Mouse (Mus musculus) heart, postnatal 10 days (tissue): ENCODE measurements around the gene C1qc. TPM values are rescaled to one million over a fixed set of nuclear protein-coding genes. Genes with fewer than 3 reads are reported as not detected.
A peak's percentile ranks its signal among the peaks of the same experiment; 100 is the strongest.

Experiments
- DNase-seq, 2 experiments: peaks; one replicate each; pipeline ENCODE4 v3.0.0; 2021
- intact Hi-C: fragments of 180-260 bp; cut with DNase I; formaldehyde crosslinking; loops from one replicate; pipeline ENCODE4 v1.15.1; 2025
- total RNA-seq, 2 experiments: library from RNA; stranded (reverse); gene quantifications; 2 replicates each; pipeline ENCODE4 v1.2.3; 2021

C1qc gene
- total RNA-seq, 2 experiments from 2014 or later = 17.8 to 24.8 TPM

DNA sequence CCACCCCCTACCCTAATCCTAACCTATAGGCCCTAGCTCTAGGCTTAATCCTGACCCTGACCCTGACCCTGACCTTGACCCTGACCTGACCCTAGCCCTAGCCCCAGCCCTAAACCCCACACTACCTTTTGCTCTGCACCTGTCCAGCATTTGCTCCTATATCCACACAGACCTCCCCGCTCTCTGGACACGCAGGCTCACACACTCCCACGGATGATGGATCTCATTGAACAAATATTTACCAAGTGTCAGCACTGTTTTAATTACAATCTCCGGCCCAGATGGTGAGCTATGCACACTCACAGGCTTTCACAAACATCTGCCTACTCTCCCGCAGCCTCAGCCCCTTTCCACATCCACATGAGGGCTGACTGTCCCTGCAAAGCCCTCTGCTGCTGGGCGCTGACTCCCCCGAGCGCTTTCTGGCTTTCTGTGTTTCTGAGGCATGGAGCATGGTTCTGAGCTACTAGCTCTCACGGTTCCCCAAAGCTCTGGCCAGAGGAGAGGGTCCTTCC, 5.3 kb upstream of the C1qc start:
- no peak for DNase-seq
- intact Hi-C loops = no loop called here

DNA sequence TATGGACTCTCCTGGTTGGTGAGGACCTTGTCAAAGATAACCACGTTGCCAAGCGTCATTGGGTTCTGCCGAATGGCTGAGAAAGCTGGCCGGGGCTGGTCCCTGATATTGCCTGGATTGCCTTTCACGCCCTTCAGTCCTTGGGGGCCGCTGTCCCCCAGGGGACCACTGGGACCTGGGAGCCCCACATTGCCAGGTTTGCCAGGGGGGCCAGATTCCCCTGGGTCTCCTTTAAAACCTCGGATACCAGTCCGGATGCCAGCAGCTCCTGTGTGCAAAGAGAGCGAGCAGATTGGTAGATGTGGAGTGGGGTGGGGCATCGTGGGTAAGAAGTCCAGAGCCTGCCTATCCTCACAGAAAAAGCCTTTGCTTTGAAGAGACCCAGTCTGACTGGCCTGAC, 3.6 kb upstream of the C1qc start:
- intact Hi-C loops = no loop called here

GRCm38 (mm10) chr4:136895861-136896260, 3.0 kb upstream of the C1qc start:
- DNase-seq = no peak

More for the DNA sequence above, 3.6 kb upstream of the C1qc start:
- DNase-seq = no peak

DNA sequence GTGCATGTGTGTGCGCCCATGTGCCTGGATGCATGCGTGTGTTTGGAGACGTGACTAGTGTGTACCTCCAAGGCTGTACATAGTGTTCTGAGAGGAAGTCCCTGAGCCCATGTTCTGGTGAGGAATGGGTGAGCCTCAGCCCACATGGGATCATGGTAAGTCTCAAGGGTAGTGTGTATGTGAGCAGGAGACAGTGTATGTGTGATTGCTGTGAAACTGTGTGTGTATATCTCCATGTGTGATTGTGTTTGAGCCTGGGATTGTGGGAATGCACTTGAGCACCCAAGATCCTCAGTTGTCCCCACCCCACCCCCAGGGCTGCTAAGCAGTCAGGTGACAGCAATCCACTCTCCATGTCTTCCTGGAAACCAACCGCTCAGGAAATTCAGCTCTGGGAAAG, 2.0 kb upstream of the C1qc start:
- intact Hi-C loops = loop anchor here (1.0 kb wide), 1 partner anchor 177 kb away; no protein-coding TSS in a partner anchor
- no peak for DNase-seq

More at GRCm38 (mm10) chr4:136895861-136896260, 3.0 kb upstream of the C1qc start:
- intact Hi-C loops = no loop called here

DNA sequence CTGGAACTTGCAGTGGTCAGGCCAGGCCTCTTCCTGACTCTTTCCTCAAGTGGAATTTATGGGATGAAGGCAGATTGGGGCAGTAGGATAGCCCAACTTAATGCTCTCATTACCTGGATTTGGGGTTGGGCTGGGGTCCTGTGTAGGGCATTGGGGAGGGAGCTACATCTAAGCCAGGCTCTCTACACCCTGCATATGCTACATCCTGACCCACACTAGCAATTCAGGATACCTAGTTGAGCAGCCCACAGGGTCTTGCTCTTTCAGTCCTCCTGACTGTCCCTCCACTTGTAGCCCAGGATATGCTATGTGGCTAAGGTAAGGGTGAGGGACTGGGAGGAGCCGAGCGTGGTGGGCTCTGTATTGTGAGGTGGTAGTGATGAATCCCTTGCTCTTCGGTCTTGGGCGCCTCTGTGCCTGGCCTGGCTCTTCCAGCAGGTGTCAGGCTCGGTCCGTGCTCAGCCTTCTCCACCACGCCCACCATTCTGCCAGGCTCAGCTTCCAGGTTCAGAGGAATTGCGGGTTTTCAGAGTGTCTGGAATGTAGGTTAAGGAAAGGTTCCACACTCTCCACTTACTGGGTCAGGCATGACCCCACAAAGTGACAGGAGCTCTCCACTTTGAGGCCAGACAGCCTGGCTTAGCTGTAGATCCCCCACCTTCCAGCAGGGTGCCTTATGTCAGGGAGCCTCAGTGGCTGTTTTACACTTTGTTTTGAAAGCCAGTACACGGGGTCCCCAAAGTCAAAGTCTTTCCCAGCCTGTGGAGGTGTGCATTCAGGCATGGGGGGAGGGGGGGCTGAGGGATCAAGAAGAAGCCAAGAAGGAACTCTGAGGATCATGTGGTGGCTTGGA, 1.1 kb upstream of the C1qc start:
- peak; percentile 42 to 46 for DNase-seq
- intact Hi-C loops = loop anchor here (1.0 kb wide), 1 partner anchor 178 kb away; no protein-coding TSS in a partner anchor

DNA sequence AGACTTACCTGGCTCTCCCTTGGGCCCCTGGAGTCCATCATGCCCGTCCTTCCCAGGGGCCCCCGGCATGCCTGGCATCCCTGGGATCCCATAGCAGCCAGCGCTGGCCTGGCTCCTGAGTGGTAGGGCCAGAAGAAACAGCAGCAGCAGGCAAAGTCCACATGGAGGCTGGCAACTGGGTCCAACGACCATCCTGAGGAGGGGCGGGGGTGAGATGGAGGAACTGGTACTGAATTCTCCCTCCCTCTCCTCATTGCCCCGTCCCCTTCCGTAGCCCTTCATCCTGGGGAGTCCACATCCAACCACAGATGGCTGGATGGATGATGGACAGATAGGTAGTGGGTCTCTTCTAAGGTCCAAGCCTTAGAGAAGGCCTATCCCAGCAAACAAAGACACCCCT, 494 bp downstream of the C1qc start:
- intact Hi-C loops = no loop called here
- no peak for DNase-seq

DNA sequence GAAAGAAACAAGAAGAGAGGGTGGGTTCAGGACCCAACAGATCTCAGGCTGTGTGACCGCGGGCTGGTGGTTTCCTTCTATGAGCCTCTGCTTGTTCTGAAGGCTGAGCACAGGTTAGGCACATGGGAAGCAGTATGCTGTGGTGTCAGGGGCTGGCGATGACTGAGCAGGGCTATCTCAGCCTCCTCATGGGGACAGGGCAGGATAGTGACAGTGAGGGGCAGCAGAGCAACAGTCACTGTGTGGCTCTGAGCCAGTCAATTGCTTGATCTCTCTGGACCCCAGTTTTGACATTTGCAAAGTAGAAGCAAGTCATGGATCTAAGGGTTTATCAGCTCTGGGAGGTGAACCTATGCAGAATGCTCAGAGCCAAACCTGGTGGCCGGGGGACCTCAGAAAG, 1.8 kb downstream of the C1qc start:
- intact Hi-C loops = no loop called here
- no peak for DNase-seq

GRCm38 (mm10) chr4:136889981-136890380, 2.9 kb downstream of the C1qc start:
- DNase-seq = no peak
- intact Hi-C loops = no loop called here

DNA sequence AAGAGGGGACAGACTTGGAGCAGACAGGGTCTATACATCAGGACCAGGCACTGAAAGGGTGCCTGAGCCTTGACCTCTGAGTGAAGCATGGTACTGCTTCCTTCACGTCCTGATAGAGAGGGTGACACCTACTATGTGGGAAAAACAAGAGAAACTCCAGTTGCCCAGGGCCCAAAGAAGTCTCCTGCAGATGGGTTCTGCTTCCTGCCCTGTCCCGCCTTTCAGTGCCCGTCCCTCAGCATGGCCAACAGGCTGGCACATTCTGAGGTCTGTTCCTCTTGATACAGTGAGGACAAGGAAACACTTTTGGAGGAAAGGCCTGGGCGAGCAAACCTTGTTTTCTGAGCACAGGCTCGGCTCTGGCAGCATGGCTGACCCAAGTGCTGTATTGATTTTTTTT, 5.2 kb downstream of the C1qc start:
- DNase-seq = no peak
- intact Hi-C loops = no loop called here

DNA sequence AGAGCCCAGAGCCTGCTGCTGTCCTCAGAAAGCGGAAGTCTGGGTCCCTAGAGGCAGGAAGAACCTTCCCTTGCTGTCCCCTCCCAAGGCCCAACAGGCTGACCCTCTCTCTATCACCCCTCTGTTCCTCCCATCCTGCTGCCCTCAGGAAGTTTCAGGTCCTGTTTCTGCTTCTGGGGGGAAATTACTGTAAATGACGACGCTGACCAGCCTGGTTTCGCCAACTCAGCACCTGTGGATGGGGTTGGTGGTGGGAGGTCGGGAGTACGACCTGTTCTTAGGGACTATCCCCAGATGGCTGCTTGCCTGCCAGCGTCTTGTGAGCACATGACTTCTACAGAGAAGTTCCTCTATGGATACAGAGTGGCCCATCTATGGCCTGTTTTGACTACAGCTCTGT, 6.8 kb downstream of the C1qc start, which contains the start of gene C1qb:
Gene C1qb (minus strand): TSS at position 87 of the 400 bp plus-strand sequence.
- intact Hi-C loops = no loop called here
- DNase-seq = no peak

- no peak for DNase-seq
- intact Hi-C loops = no loop called here
These were observed 14.3 kb downstream of the C1qc start for GRCm38 (mm10) chr4:136878601-136879000.

- intact Hi-C loops = no loop called here
- DNase-seq = no peak
These were observed 14.7 kb downstream of the C1qc start for GRCm38 (mm10) chr4:136878171-136878570.

- intact Hi-C loops = no loop called here
These were observed 15.9 kb downstream of the C1qc start for GRCm38 (mm10) chr4:136876971-136877370.

DNA sequence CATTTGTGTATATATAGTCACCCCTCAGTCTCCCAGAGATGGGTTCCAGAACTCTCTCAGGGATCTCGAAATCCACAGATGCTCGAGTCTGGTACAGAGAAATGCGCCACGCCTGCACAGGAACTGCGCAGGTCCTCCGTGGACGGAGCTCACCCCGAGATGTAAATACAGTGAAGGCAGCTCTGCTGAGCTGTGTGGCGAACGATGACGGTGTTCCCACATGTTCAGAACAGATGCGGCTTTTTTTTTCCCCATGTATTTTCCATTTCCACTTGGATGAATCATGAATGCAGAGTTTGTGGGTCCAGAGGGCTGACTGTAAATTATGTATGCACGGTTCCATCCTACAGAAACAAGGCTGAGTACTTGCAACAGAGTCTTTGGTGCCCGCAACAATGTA, 17.9 kb downstream of the C1qc start:
- intact Hi-C loops = no loop called here
- no peak for DNase-seq

More at GRCm38 (mm10) chr4:136876971-136877370, 15.9 kb downstream of the C1qc start:
- DNase-seq = peak; percentile 26 to 63

DNA sequence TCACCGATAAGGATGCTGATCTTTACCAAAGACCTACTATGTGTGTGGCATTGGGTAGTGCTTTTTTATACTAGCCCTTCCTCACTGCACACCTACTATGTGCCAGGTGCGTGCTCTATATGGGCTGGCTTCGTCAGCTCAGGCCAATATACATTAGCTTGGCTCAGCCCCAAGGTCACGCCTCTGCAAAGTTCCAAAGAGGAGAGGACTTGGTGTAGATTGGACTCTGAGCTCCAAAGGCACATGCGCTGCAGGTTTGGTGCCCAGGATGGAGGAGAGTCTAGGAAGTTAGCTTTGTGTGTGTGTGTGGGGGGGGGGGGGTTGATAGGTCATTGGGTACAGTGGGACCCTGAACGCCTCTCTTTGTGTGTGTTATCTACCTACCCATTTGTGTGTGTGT, 24.5 kb downstream of the C1qc start:
- no peak for DNase-seq
- intact Hi-C loops = no loop called here

- intact Hi-C loops = no loop called here
- no peak for DNase-seq
These were observed 25.0 kb downstream of the C1qc start for GRCm38 (mm10) chr4:136867690-136868345.

- no peak for DNase-seq
- intact Hi-C loops = no loop called here
These were observed 27.3 kb downstream of the C1qc start for GRCm38 (mm10) chr4:136865531-136865930.

GRCm38 (mm10) chr4:136864751-136865470, 28.0 kb downstream of the C1qc start:
- intact Hi-C loops = no loop called here
- no peak for DNase-seq

- DNase-seq = no peak
- intact Hi-C loops = no loop called here
These were observed 29.3 kb downstream of the C1qc start for GRCm38 (mm10) chr4:136863517-136863916.

DNA sequence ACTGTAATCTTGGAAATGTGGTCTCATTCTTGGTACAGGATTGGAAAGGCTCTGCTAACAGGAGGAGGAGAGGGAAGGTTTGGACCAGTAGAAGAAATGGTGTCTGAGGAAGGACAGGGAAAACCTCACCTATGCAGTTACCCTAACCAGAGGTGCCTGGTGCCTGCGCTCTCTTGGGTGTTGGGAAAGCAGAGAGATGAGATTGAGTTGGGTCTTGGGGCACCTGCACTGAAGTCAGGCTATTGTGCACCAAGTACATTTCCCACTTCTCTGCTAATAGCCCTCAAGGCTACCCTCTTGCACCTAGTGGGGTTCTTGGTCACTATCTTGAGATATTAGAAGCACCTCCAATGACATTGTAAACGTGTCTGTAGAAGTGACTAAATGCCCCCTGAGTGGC, 30.5 kb downstream of the C1qc start:
- intact Hi-C loops = no loop called here

DNA sequence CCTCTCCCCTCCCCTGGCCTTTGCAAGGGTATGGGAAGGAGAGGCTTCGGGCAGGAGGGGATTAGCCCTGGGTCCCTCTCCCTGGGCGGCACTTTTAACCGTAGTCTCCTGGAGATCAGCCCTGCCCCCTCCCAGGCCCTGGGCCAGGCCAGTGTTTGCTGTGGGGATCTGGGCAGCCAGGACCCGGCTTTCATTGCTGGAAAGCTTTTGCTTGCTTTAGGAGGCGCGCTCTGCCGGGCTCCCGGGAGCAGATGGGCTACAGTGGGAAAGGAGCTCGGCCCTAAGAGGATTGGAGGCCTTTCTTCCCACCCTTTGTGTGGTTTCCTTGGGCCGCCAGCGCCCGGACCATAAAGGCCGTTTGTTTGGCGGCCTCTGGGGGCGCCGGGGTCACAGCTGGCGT, 31.1 kb downstream of the C1qc start:
- intact Hi-C loops = no loop called here
- no peak for DNase-seq

More for the DNA sequence above, 30.5 kb downstream of the C1qc start:
- DNase-seq = no peak
